In the genomic region with DNA sequence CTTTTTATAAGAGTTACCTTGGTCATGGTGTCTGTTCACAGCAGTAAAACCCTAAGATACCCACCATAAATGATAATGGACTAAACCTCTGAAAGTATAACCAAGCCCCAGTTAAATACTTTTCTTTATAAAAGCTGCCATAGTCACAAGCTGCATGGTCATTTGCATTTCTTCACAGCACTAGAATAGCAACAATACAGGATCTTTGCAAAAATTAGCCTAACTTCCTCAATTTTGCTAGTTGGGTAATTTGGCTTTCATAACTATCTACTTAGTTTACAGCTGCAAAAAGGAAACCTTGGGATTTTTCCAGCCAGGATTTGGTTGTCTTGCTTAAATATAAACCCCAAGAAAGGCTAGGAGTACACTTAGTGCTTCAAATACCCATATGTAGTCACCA, we compare ENCODE assay signal across 27 mouse cellular contexts. TPM values are rescaled to one million over a fixed set of nuclear protein-coding genes. Genes with fewer than 3 reads are reported as not detected.
"Had no signal": no experiment of that assay in that cellular context is flagged by ENCODE, and none has a peak within 500 bp of the region (broad histone marks: within the 10 kb centered on the region; RNA-seq: fewer than 3 reads in every experiment).

No protein-coding gene starts in this region.

- ATAC-seq: midbrain, embryonic 15.5 days had no signal

- DNase-seq: kidney, postnatal 25 days; layer of hippocampus, adult 9-11 months; liver, embryonic 13.5 days; lung, adult 2 months; lung, postnatal 14 days; lung, postnatal 4 days; retina, postnatal 1 day; thymus, adult 18-20 months; thymus, postnatal 36 days had no signal

- H3K4me3 ChIP-seq: layer of hippocampus, adult 2 months; left cerebral cortex, adult 2 months; liver, embryonic 13.5 days; midbrain, embryonic 12.5 days; midbrain, embryonic 15.5 days; neural tube, embryonic 12.5 days; neural tube, embryonic 15.5 days had no signal

- H3K27ac ChIP-seq: kidney, postnatal 0 days; layer of hippocampus, adult 2 months; left cerebral cortex, adult 2 months; liver, embryonic 13.5 days; midbrain, embryonic 12.5 days; midbrain, embryonic 15.5 days; neural tube, embryonic 12.5 days; neural tube, embryonic 15.5 days had no signal

- H3K4me2 ChIP-seq: liver, embryonic 13.5 days; midbrain, embryonic 12.5 days; midbrain, embryonic 15.5 days; neural tube, embryonic 12.5 days; neural tube, embryonic 15.5 days had no signal

- H3K9ac ChIP-seq: liver, embryonic 13.5 days; midbrain, embryonic 12.5 days; midbrain, embryonic 15.5 days; neural tube, embryonic 12.5 days; neural tube, embryonic 15.5 days had no signal

- H3K9me3 ChIP-seq: neural tube, embryonic 15.5 days had no signal

- H3K27me3 ChIP-seq: liver, embryonic 13.5 days; midbrain, embryonic 12.5 days; midbrain, embryonic 15.5 days; neural tube, embryonic 12.5 days; neural tube, embryonic 15.5 days had no signal

RNA-seq across cellular contexts. Expression of a gene that starts 16.9 kb away (rescaled TPM):
- total RNA-seq: layer of hippocampus, adult 2 months; layer of hippocampus, postnatal 25 days; left cerebral cortex, adult 2 months; left cerebral cortex, postnatal 10 days; left cerebral cortex, postnatal 36 days; liver, adult 2 months; megakaryocyte-erythroid progenitor cell, adult 5-6 weeks had no signal
- polyA plus RNA-seq: kidney, adult 2 months; large intestine, adult 2 months; limb, embryonic 11.5 days; liver, adult 2 months; liver, embryonic 13.5 days; liver, embryonic 16.5 days; lung, adult 2 months; small intestine, adult 2 months; spleen, adult 2 months had no signal
